Mouse (Mus musculus) kidney, postnatal 0 days (tissue): Measurements from ENCODE around the gene Pola2. TPM values are rescaled to one million over a fixed set of nuclear protein-coding genes. Genes with fewer than 3 reads are reported as not detected.

Experiments used
- ATAC-seq: fragments of 200-750 bp; cut with Nextera tagmentation; replicated peaks from 2 replicates; pipeline ENCODE4 v1.8.0; 2017; ENCODE audit warnings: low read depth, moderate number of reproducible peaks, moderate TSS enrichment, moderate library complexity; ENCODE audit not compliant: low FRiP score
- DNase-seq: peaks from one replicate; pipeline ENCODE4 v3.0.0-alpha.2; 2016; ENCODE audit warnings: low spot score
- H3K27ac ChIP-seq: fragments of 300-500 bp; sonication (generic); 2 replicates; pipeline ENCODE4 v1.5.1; 2014; ENCODE audit warnings: mild to moderate bottlenecking
- H3K27me3 ChIP-seq: fragments of 300-500 bp; sonication (generic); 2 replicates; pipeline ENCODE4 v1.6.1; 2014; ENCODE audit warnings: low read length, mixed read lengths; ENCODE audit not compliant: insufficient read depth
- H3K36me3 ChIP-seq: fragments of 300-500 bp; sonication (generic); 2 replicates; pipeline ENCODE4 v1.6.1; 2014; ENCODE audit warnings: low read length, mixed read lengths; ENCODE audit not compliant: insufficient read depth
- H3K4me1 ChIP-seq: fragments of 300-500 bp; sonication (generic); replicated peaks from 2 replicates; pipeline ENCODE4 v1.6.1; 2014; ENCODE audit warnings: antibody characterized with exemption, low read length, mixed read lengths; ENCODE audit not compliant: insufficient read depth
- H3K4me2 ChIP-seq: fragments of 300-500 bp; sonication (generic); 2 replicates; pipeline ENCODE4 v1.6.1; 2014; ENCODE audit warnings: mild to moderate bottlenecking, low read length, moderate library complexity, mixed read lengths
- H3K4me3 ChIP-seq: fragments of 300-500 bp; sonication (generic); replicated peaks from 2 replicates; pipeline ENCODE4 v1.5.1; 2014; ENCODE audit warnings: low read depth, low read length
- H3K9ac ChIP-seq: fragments of 300-500 bp; sonication (generic); 2 replicates; pipeline ENCODE4 v1.6.1; 2014; ENCODE audit warnings: low read depth, low read length
- H3K9me3 ChIP-seq: fragments of 300-500 bp; sonication (generic); replicated peaks from 2 replicates; pipeline ENCODE4 v1.6.1; 2016; ENCODE audit warnings: low read length, inconsistent platforms, mixed read lengths
- CTCF ChIP-seq: IDR thresholded peaks from 2 replicates; pipeline ENCODE4 v1.5.1; 2016; ENCODE audit warnings: antibody characterized with exemption, low read depth, mild to moderate bottlenecking, moderate library complexity
- WGBS: fragments of 180-500 bp; shearing (Covaris S2); extraction: QIAGEN DNeasy Blood & Tissue Kit; methylation state at CpG from one replicate; pipeline ENCODE4 v1.1.7; 2014; 5-methylcytosine and 5-hydroxymethylcytosine counted together
- polyA plus RNA-seq: library from polyadenylated mRNA; unstranded; fragments of >200 nt; fragmentation: Nextera tagmentation; extraction: Ambion mirVana; gene quantifications from 2 replicates; pipeline ENCODE4 v1.2.1, GENCODE M21; 2015

Pola2 gene
- polyA plus RNA-seq, 1 experiment from 2014 or later, result 39.8 TPM

DNA sequence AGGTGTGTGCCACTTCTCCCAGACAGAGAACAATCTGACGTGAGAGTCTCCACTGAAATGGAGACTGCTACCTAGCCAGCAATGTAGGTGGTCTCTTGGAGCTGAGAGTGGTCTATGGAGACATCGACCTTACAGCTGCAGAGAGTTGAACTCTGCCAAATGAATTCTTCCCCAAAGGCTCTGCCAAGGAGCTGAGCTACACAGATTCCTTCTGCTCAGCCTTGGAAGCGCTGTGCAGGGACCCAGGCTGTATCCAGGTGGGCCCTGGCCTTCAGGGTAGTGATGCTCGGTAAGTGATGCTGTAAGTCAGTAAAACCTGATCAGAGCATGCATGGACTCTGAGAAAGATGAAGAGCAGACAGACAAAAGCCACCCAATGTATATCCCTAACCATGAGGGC lies 11.1 kb upstream of the Pola2 start:
- ATAC-seq, result no peak
- no peak overlapping the region for H3K27ac ChIP-seq

GRCm38 (mm10) chr19:5967664-5968063 lies 3.7 kb upstream of the Pola2 start:
- no peak overlapping the region for H3K4me2 ChIP-seq
- H3K9me3 ChIP-seq, result no peaks in the 10 kb centered on the region

More for the DNA sequence above, 11.1 kb upstream of the Pola2 start:
- no peaks in the 10 kb centered on the region for H3K27me3 ChIP-seq
- WGBS, result 70% methylated on average over 4 of the region's 4 CpGs
- no peak for TF ChIP-seq CTCF
- H3K36me3 ChIP-seq, result no peaks in the 10 kb centered on the region
- no peak overlapping the region for H3K4me2 ChIP-seq
- no peak overlapping the region for H3K9ac ChIP-seq
- no peaks in the 10 kb centered on the region for H3K9me3 ChIP-seq
- H3K4me1 ChIP-seq, result no peaks in the 10 kb centered on the region
- no peak for DNase-seq
- no peak overlapping the region for H3K4me3 ChIP-seq

GRCm38 (mm10) chr19:5966786-5967185 lies 2.8 kb upstream of the Pola2 start:
- TF ChIP-seq CTCF, result no peak
- WGBS, result 61% methylated on average over 6 of the region's 6 CpGs
- H3K4me3 ChIP-seq, result no peak overlapping the region
- H3K27ac ChIP-seq, result no peak overlapping the region
- no peak overlapping the region for H3K4me2 ChIP-seq
- DNase-seq (no peak), ATAC-seq (no peak)
- H3K9ac ChIP-seq, result no peak overlapping the region
- H3K36me3 ChIP-seq, result no peaks in the 10 kb centered on the region
- H3K4me1 ChIP-seq, result peaks cover 6% of the 10 kb centered on the region; the same call in 1 of the 2 replicates
- no peaks in the 10 kb centered on the region for H3K27me3 ChIP-seq
- H3K9me3 ChIP-seq, result no peaks in the 10 kb centered on the region

More at GRCm38 (mm10) chr19:5967664-5968063, 3.7 kb upstream of the Pola2 start:
- H3K27ac ChIP-seq, result no peak overlapping the region
- no peaks in the 10 kb centered on the region for H3K27me3 ChIP-seq
- DNase-seq (no peak), ATAC-seq (no peak)
- H3K4me3 ChIP-seq, result no peak overlapping the region
- H3K9ac ChIP-seq, result no peak overlapping the region
- H3K36me3 ChIP-seq, result no peaks in the 10 kb centered on the region
- 90% methylated on average over 10 of the region's 10 CpGs for WGBS
- H3K4me1 ChIP-seq, result peaks cover 6% of the 10 kb centered on the region; the same call in 1 of the 2 replicates
- TF ChIP-seq CTCF, result no peak

DNA sequence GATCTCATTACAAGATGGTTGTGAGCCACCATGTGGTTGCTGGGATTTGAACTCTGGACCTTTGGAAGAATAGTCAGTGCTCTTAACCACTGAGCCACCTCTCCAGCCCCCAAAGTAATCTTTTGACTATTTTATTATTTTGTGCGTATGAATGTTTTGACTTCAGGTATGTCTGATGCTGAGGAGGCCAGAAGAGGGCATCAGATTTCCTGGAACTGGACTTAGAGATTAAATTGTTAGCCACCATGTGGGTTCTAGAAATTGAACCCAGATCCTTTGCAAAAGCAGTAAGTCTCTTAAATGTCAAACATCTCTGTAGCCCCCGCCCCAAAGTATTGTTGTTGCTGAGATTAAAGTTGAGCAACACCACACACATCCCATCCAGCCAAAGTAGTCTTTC lies 1.9 kb upstream of the Pola2 start:
- TF ChIP-seq CTCF, result no peak; the same call in 1 of the 2 replicates
- Histone ChIP-seq H3K9ac (no peak overlapping the region), H3K4me3 (no peak overlapping the region)

GRCm38 (mm10) chr19:5965280-5965679 lies 1.3 kb upstream of the Pola2 start:
- Histone ChIP-seq H3K4me3 (no peak overlapping the region), H3K27me3 (no peaks in the 10 kb centered on the region), H3K36me3 (no peaks in the 10 kb centered on the region), H3K9ac (no peak overlapping the region), H3K4me2 (no peak overlapping the region), H3K4me1 (peaks cover 6% of the 10 kb centered on the region; the same call in 1 of the 2 replicates), H3K27ac (0 out of 2 replicates have a peak overlapping the region, but pooled peaks have one; percentile 9), H3K9me3 (no peaks in the 10 kb centered on the region)
- DNase-seq (peak; percentile 91), ATAC-seq (peak; percentile 41; the same call in 1 of the 2 replicates)
- WGBS, result 9% methylated on average over 4 of the region's 4 CpGs
- TF ChIP-seq CTCF, result peak; percentile 95

More for the DNA sequence above, 1.9 kb upstream of the Pola2 start:
- Histone ChIP-seq H3K4me2 (no peak overlapping the region), H3K9me3 (no peaks in the 10 kb centered on the region), H3K27me3 (no peaks in the 10 kb centered on the region), H3K36me3 (no peaks in the 10 kb centered on the region), H3K4me1 (peaks cover 6% of the 10 kb centered on the region; the same call in 1 of the 2 replicates), H3K27ac (no peak overlapping the region)
- no peak for DNase-seq
- ATAC-seq, result no peak
- WGBS, result 89% methylated on average over 2 of the region's 2 CpGs

DNA sequence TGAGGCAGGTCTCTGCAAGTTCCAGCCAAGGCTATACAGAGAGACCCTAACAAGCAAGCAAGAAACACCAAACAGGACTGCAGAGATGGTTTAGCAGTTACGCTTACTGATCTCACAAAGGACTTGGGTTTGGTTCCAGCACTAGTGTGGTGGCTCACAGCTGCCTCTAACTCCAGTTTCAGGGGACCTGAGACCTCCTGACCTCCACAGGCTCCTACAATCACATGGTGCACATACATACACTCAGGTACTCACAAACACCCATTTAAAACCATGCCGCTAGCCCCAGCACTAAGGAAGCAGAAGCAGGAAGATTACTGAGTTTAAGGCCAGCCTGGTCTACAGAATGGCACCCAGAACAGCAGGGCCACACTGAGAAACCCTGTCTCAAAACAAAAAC lies 802 bp upstream of the Pola2 start:
- WGBS, result 87% methylated on average over 2 of the region's 2 CpGs
- H3K36me3 ChIP-seq, result no peaks in the 10 kb centered on the region
- H3K4me3 ChIP-seq, result no peak overlapping the region
- H3K27me3 ChIP-seq, result no peaks in the 10 kb centered on the region
- DNase-seq (no peak), ATAC-seq (no peak)
- H3K4me1 ChIP-seq, result peaks cover 6% of the 10 kb centered on the region; the same call in 1 of the 2 replicates
- no peak overlapping the region; the same call in 1 of the 2 replicates for H3K4me2 ChIP-seq
- 0 out of 2 replicates have a peak overlapping the region, but pooled peaks have one; percentile 59 for H3K9ac ChIP-seq
- TF ChIP-seq CTCF, result no peak
- H3K27ac ChIP-seq, result 0 out of 2 replicates have a peak overlapping the region, but pooled peaks have one; percentile 9
- H3K9me3 ChIP-seq, result no peaks in the 10 kb centered on the region
